Mouse (Mus musculus) bone marrow, adult 2 months (tissue): ENCODE data around the gene Nr1h2.

Source experiments
- CTCF ChIP-seq: fragments of 200-500 bp; IDR thresholded peaks from 2 replicates; pipeline ENCODE4 v1.5.1; 2011; ENCODE audit warnings: low read length, control low read depth; ENCODE audit not compliant: control insufficient read depth, insufficient read depth
- POLR2A ChIP-seq: fragments of 200-500 bp; IDR thresholded peaks from 2 replicates; pipeline ENCODE4 v1.6.1; 2011; ENCODE audit warnings: low read depth, mild to moderate bottlenecking, control low read depth, low read length, borderline replicate concordance; ENCODE audit not compliant: control insufficient read depth

DNA sequence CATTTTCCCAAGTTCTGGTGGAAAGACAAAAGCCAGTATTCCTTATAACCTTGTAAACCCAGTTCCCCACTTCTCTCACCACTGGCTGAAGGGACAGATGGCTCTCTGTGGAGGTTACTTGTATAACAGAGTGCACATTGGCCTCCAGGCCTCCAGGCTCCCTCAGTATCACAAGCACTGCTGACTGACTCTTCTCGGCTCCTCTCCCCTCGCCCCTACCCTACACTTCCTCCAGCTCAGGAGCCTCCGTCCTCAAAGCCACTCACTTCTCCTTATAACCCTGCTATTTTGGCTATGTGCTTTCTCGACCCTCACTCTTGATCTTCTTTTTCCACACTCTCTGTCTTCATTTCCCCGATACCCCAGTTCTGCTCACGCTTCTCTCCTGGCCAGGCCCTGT, 11.7 kb upstream of the Nr1h2 start:
- no peak for TF ChIP-seq CTCF
- no peak for TF ChIP-seq POLR2A
